Mouse (Mus musculus): ENCODE measurements around the gene Mylk4. TPM values are rescaled to one million over a fixed set of nuclear protein-coding genes. Genes with fewer than 3 reads are reported as not detected.
A peak's percentile ranks its signal among the peaks of the same experiment; 100 is the strongest.

Mylk4 gene
- polyA plus RNA-seq, 1 experiment from 2014 or later = 0.40 TPM

DNA sequence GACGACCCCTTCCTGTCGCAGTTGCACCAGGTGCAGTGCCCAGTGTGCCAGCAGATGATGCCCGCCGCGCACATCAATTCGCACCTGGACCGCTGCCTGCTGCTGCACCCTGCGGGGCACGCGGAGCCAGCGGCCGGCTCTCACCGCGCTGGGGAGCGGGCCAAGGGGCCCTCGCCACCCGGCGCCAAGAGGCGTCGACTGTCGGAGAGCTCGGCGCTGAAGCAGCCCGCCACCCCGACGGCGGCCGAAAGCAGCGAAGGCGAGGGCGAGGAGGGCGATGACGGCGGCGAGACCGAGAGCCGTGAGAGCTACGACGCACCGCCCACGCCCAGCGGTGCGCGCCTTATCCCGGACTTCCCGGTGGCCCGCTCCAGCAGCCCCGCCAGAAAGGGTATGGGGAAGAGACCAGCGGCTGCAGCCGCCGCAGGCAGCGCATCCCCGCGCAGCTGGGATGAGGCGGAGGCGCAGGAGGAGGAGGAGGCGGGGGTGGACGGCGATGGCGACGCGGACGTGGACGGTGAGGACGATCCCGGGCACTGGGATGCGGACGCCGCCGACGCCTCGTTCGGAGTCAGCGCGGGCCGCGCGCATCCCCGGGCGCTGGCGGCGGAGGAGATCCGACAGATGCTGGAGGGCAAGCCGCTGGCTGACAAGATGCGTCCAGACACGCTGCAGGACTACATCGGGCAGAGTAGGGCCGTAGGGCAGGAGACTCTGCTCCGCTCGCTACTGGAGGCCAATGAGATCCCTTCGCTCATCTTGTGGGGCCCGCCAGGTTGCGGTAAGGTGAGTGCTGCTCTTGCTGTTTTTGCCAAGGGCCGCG lies 18.7 kb upstream of the Mylk4 start, which contains the start of gene D930007J09Rik:
D930007J09Rik (minus strand) TSS at position 591 of the 823 bp plus-strand sequence.
- DNase-seq (ENCODE audit: low spot score) (peak; percentile 70), ATAC-seq (ENCODE audit: low FRiP score) (peak; percentile 63)
- no peaks in the 10 kb centered on the region for H3K36me3 ChIP-seq (ENCODE audit: control insufficient read depth, insufficient read depth, low read length)
- H3K27ac ChIP-seq (ENCODE audit: low read depth, low read length) = peak within 1 kb of the TSS; percentile 60
- no peaks in the 10 kb centered on the region for H3K9me3 ChIP-seq (ENCODE audit: control insufficient read depth, low read length)
- peak within 1 kb of the TSS; percentile 79 for H3K4me3 ChIP-seq (ENCODE audit: low read depth, low read length)
- peak within 1 kb of the TSS; percentile 83 for H3K4me2 ChIP-seq (replicated peaks; ENCODE audit: low read depth, low read length)
- no peaks in the 10 kb centered on the region for H3K4me1 ChIP-seq (replicated peaks; ENCODE audit: control insufficient read depth, insufficient read depth, low read length)
- H3K27me3 ChIP-seq (ENCODE audit: control insufficient read depth, insufficient read depth, low read length) = no peaks in the 10 kb centered on the region
- H3K9ac ChIP-seq (ENCODE audit: low read depth, low read length) = peak within 1 kb of the TSS; percentile 78
- under 1% methylated on average over 89 of the region's 95 CpGs for WGBS

DNA sequence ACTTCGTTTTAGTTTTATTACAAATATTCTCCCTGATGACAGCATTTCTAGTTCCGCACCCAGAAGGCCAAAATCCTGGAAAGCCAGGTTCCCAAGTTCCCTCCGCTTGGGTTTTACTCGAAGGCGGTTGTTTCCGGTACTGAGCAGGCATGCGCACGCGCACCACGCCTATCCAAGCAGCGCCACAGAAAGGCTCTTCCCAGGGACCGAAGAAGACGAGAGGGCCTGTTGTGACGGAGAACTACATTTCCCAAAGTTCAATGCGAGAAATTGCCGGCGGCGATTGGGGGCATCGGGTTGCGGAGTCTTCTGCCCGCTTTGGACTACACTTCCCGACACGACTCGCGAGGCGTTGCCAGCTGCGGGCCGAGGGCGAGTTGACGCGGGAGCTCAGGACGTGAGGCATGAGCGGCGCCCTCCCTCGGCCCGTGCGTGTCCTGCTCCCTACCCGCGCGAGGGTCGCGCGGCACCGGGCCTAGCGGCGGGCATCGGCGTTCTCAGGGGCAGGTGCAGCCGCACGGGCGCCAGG lies 18.0 kb upstream of the Mylk4 start, which contains the start of gene Wrnip1:
Wrnip1 (plus strand) TSS at position 346 of the 529 bp plus-strand sequence.
- Histone ChIP-seq H3K27me3 (ENCODE audit: control insufficient read depth, insufficient read depth, low read length) (no peaks in the 10 kb centered on the region), H3K4me3 (ENCODE audit: low read depth, low read length) (peak within 1 kb of the TSS; percentile 79), H3K4me2 (replicated peaks; ENCODE audit: low read depth, low read length) (peak within 1 kb of the TSS; percentile 83), H3K36me3 (ENCODE audit: control insufficient read depth, insufficient read depth, low read length) (no peaks in the 10 kb centered on the region), H3K4me1 (replicated peaks; ENCODE audit: control insufficient read depth, insufficient read depth, low read length) (no peaks in the 10 kb centered on the region), H3K9me3 (ENCODE audit: control insufficient read depth, low read length) (no peaks in the 10 kb centered on the region), H3K27ac (ENCODE audit: low read depth, low read length) (peak within 1 kb of the TSS; percentile 60), H3K9ac (ENCODE audit: low read depth, low read length) (peak within 1 kb of the TSS; percentile 78)
- DNase-seq (ENCODE audit: low spot score) (peak; percentile 99), ATAC-seq (ENCODE audit: low FRiP score) (peak; percentile 98)
- 0% methylated on average over 34 of the region's 51 CpGs for WGBS

DNA sequence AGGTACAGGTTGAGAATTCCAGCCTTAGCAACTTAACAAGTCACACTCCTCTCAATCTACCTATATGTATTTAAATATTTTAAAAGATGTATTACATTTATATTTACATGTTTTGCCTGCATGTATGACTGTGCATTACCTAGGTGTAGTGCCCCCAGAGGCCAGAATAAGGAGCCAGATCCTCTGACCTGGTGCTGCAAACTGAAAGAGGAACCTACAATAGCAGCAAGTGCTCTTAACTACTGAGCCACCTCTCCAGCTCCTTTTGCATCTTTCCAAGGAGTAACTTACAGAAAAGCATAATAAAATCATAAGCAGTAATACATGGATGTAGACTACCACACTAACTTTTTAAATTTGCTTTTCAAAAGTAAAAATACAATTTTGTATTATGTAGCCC lies 17.1 kb upstream of the Mylk4 start:
- H3K27me3 ChIP-seq (ENCODE audit: control insufficient read depth, insufficient read depth, low read length) = no peaks in the 10 kb centered on the region
- H3K4me3 ChIP-seq (ENCODE audit: low read depth, low read length) = no peak overlapping the region
- DNase-seq (ENCODE audit: low spot score) (no peak), ATAC-seq (ENCODE audit: low FRiP score) (no peak)
- H3K27ac ChIP-seq (ENCODE audit: low read depth, low read length) = no peak overlapping the region
- H3K9ac ChIP-seq (ENCODE audit: low read depth, low read length) = peak overlapping the region; percentile 59; the same call in 1 of the 2 replicates
- H3K4me2 ChIP-seq (replicated peaks; ENCODE audit: low read depth, low read length) = no peak overlapping the region
- no peaks in the 10 kb centered on the region for H3K9me3 ChIP-seq (ENCODE audit: control insufficient read depth, low read length)
- H3K4me1 ChIP-seq (replicated peaks; ENCODE audit: control insufficient read depth, insufficient read depth, low read length) = no peaks in the 10 kb centered on the region
- H3K36me3 ChIP-seq (ENCODE audit: control insufficient read depth, insufficient read depth, low read length) = no peaks in the 10 kb centered on the region

DNA sequence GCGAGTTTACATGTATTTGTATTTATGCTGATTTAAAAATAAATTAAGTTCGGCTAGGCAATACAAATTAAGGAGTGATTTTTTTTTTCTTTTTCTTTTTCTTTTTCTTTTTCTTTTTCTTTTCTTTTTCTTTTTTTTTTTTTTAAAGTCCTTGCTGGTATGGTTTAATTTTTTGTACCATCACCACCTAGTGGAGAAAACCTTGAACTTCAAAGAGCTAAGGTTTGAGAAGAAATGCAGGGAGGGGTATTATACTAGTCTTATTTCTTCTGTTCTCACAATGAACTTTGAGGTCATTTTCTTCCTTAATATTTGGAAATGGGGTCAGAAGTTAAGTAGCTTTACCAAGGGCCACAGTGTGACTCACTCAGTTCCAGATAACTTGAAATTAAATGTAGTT lies 15.4 kb upstream of the Mylk4 start:
- no peak overlapping the region for H3K4me3 ChIP-seq (ENCODE audit: low read depth, low read length)
- no peaks in the 10 kb centered on the region for H3K36me3 ChIP-seq (ENCODE audit: control insufficient read depth, insufficient read depth, low read length)
- ATAC-seq (ENCODE audit: low FRiP score) = no peak
- H3K27me3 ChIP-seq (ENCODE audit: control insufficient read depth, insufficient read depth, low read length) = no peaks in the 10 kb centered on the region
- H3K9ac ChIP-seq (ENCODE audit: low read depth, low read length) = no peak overlapping the region
- no peaks in the 10 kb centered on the region for H3K9me3 ChIP-seq (ENCODE audit: control insufficient read depth, low read length)
- 65% methylated on average over 2 of the region's 2 CpGs for WGBS
- DNase-seq (ENCODE audit: low spot score) = peak; percentile 25
- H3K4me2 ChIP-seq (replicated peaks; ENCODE audit: low read depth, low read length) = no peak overlapping the region
- H3K27ac ChIP-seq (ENCODE audit: low read depth, low read length) = no peak overlapping the region
- no peaks in the 10 kb centered on the region for H3K4me1 ChIP-seq (replicated peaks; ENCODE audit: control insufficient read depth, insufficient read depth, low read length)

DNA sequence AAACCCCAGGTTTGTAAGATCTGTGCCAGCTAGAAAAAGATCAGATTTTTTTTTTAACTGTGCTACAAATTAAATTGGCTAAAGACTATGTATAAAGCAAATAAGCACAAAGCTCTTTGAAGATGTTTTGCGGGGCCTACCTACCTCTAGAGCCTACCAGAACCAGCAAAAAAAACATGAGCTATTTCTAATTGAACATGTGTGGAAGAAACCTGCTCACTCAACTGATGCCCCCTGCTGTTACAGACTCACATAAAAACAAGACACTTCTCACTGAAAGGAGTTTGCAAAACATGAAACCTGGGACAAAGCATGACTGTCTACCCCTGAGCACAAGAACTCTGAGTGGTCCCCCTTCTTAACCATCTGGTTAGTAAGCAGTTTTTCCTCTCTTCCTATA lies 13.3 kb upstream of the Mylk4 start:
- Histone ChIP-seq H3K27ac (ENCODE audit: low read depth, low read length) (no peak overlapping the region), H3K4me2 (replicated peaks; ENCODE audit: low read depth, low read length) (no peak overlapping the region), H3K4me1 (replicated peaks; ENCODE audit: control insufficient read depth, insufficient read depth, low read length) (no peaks in the 10 kb centered on the region), H3K27me3 (ENCODE audit: control insufficient read depth, insufficient read depth, low read length) (no peaks in the 10 kb centered on the region), H3K4me3 (ENCODE audit: low read depth, low read length) (no peak overlapping the region), H3K9ac (ENCODE audit: low read depth, low read length) (no peak overlapping the region), H3K36me3 (ENCODE audit: control insufficient read depth, insufficient read depth, low read length) (no peaks in the 10 kb centered on the region), H3K9me3 (ENCODE audit: control insufficient read depth, low read length) (no peaks in the 10 kb centered on the region)
- no peak for ATAC-seq (ENCODE audit: low FRiP score)
- 95% methylated on average over 1 of the region's 1 CpGs for WGBS
- no peak for DNase-seq (ENCODE audit: low spot score)

DNA sequence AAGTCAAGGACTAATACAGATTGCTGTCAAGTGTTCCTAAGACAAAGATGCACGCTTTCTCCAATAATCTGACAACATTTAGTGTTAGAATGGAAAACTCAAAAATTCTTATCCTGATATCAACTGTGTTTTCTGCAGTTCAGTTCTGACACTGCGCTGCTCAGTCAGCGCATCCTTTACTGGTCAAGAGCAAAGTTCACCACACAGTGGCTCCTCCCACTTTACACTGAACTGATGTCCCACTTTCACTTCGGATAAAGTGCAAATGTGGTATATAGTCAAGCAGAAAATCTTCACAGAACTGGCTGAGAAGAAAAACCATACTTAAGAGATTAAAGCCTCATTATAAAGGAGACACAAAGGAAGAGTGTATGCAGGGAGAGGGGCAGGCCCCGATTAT lies 11.4 kb upstream of the Mylk4 start:
- Histone ChIP-seq H3K4me1 (replicated peaks; ENCODE audit: control insufficient read depth, insufficient read depth, low read length) (no peaks in the 10 kb centered on the region), H3K9me3 (ENCODE audit: control insufficient read depth, low read length) (no peaks in the 10 kb centered on the region), H3K4me3 (ENCODE audit: low read depth, low read length) (no peak overlapping the region), H3K27me3 (ENCODE audit: control insufficient read depth, insufficient read depth, low read length) (no peaks in the 10 kb centered on the region), H3K4me2 (replicated peaks; ENCODE audit: low read depth, low read length) (no peak overlapping the region), H3K27ac (ENCODE audit: low read depth, low read length) (no peak overlapping the region), H3K9ac (ENCODE audit: low read depth, low read length) (no peak overlapping the region), H3K36me3 (ENCODE audit: control insufficient read depth, insufficient read depth, low read length) (no peaks in the 10 kb centered on the region)
- 90% methylated on average over 5 of the region's 5 CpGs for WGBS
- DNase-seq (ENCODE audit: low spot score) (no peak), ATAC-seq (ENCODE audit: low FRiP score) (no peak)

DNA sequence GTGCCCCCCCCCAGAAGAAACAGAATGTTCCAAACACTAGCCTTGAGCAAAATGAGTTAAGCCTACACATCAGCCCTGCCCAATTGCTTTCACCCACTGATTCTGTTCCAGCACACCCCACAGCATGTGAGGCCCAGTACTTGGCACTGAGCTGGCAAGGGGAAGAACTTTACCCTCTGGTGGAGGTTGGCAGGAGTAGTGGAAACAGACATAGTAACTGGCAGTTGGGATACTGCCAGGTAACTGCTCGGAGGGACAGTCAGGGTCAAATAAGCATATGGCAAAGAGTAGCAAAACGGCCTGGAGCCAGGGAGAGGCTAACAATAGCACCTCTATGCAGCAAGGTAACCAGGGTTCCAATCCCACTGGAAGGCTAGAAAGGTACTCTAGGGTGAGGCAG lies 10.9 kb upstream of the Mylk4 start:
- no peak overlapping the region for H3K27ac ChIP-seq (ENCODE audit: low read depth, low read length)
- no peaks in the 10 kb centered on the region for H3K36me3 ChIP-seq (ENCODE audit: control insufficient read depth, insufficient read depth, low read length)
- no peak overlapping the region for H3K4me3 ChIP-seq (ENCODE audit: low read depth, low read length)
- no peak overlapping the region for H3K9ac ChIP-seq (ENCODE audit: low read depth, low read length)
- no peak overlapping the region for H3K4me2 ChIP-seq (replicated peaks; ENCODE audit: low read depth, low read length)
- no peaks in the 10 kb centered on the region for H3K9me3 ChIP-seq (ENCODE audit: control insufficient read depth, low read length)
- ATAC-seq (ENCODE audit: low FRiP score) (no peak), DNase-seq (ENCODE audit: low spot score) (no peak)
- H3K4me1 ChIP-seq (replicated peaks; ENCODE audit: control insufficient read depth, insufficient read depth, low read length) = no peaks in the 10 kb centered on the region
- no peaks in the 10 kb centered on the region for H3K27me3 ChIP-seq (ENCODE audit: control insufficient read depth, insufficient read depth, low read length)
- 69% methylated on average over 2 of the region's 2 CpGs for WGBS

DNA sequence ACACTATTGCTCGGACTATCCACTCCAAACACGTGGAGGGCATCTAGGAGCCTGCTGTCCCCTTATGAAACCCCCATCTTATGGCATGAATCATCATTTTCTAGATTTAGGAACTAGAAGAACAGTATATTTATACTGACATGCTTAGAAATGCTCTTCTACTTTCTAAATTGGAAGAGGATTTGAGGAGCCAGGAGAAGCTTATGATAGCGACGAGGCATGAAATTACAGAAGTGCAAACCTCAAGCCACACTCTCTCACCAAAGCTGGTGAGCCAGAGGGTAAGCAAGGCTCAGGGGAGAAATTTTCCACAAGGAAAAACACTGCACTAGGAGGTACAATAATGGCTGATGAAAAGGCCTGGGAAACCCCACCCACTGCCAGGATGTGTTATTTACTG lies 6.0 kb upstream of the Mylk4 start:
- Histone ChIP-seq H3K4me2 (replicated peaks; ENCODE audit: low read depth, low read length) (no peak overlapping the region), H3K4me1 (replicated peaks; ENCODE audit: control insufficient read depth, insufficient read depth, low read length) (no peaks in the 10 kb centered on the region), H3K9ac (ENCODE audit: low read depth, low read length) (no peak overlapping the region), H3K36me3 (ENCODE audit: control insufficient read depth, insufficient read depth, low read length) (no peaks in the 10 kb centered on the region), H3K27ac (ENCODE audit: low read depth, low read length) (no peak overlapping the region), H3K27me3 (ENCODE audit: control insufficient read depth, insufficient read depth, low read length) (no peaks in the 10 kb centered on the region), H3K9me3 (ENCODE audit: control insufficient read depth, low read length) (no peaks in the 10 kb centered on the region), H3K4me3 (ENCODE audit: low read depth, low read length) (no peak overlapping the region)
- 77% methylated on average over 4 of the region's 4 CpGs for WGBS
- ATAC-seq (ENCODE audit: low FRiP score) (no peak), DNase-seq (ENCODE audit: low spot score) (no peak)

DNA sequence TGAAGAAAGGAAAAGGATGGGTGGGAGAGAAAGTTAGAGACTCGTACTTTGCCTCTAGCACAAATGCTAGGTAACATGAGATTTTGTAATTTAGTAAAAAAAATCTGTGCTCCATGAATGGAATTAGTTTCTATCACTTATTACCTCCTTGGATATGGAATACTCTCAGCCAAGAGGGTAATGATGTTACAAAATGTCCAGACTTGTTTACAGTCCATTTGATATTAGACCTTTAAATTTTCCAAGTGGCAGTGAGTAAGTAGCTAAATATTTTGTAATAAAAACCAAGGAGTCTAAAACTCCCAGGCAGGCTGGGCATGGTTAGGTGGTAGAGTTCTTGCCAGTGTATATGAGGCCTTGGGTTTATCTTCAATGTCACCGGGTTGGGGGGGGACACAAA lies 3.8 kb upstream of the Mylk4 start:
- no peak for ATAC-seq (ENCODE audit: low FRiP score)
- H3K9me3 ChIP-seq (ENCODE audit: control insufficient read depth, low read length) = no peaks in the 10 kb centered on the region
- no peak overlapping the region for H3K4me2 ChIP-seq (replicated peaks; ENCODE audit: low read depth, low read length)
- H3K27ac ChIP-seq (ENCODE audit: low read depth, low read length) = no peak overlapping the region
- no peaks in the 10 kb centered on the region for H3K27me3 ChIP-seq (ENCODE audit: control insufficient read depth, insufficient read depth, low read length)
- 73% methylated on average over 2 of the region's 2 CpGs for WGBS
- H3K9ac ChIP-seq (ENCODE audit: low read depth, low read length) = no peak overlapping the region
- no peak overlapping the region for H3K4me3 ChIP-seq (ENCODE audit: low read depth, low read length)
- H3K4me1 ChIP-seq (replicated peaks; ENCODE audit: control insufficient read depth, insufficient read depth, low read length) = no peaks in the 10 kb centered on the region
- DNase-seq (ENCODE audit: low spot score) = no peak
- no peaks in the 10 kb centered on the region for H3K36me3 ChIP-seq (ENCODE audit: control insufficient read depth, insufficient read depth, low read length)

All from hindbrain, embryonic 11.5 days (tissue).